16 mouse cellular contexts compared by ENCODE assay signal in genomic region chr6:117779020-117779419, GRCm38 (mm10).
DNase-seq lines count a peak whose midpoint lies in the region; ATAC-seq and TF ChIP-seq lines count a peak whose summit lies in the region.
"Had no signal": no experiment of that assay in that cellular context is flagged by ENCODE, and none has a peak within 500 bp of the region (broad histone marks: within the 10 kb centered on the region; RNA-seq: fewer than 3 reads in every experiment).

No protein-coding gene starts in this region.

- H3K4me1 ChIP-seq in heart, adult 2 months (ENCODE audit: control insufficient read depth, insufficient read depth, low read length), result peaks cover 10% of the 10 kb centered on the region
- H3K4me1 ChIP-seq in kidney, postnatal 0 days (replicated peaks; ENCODE audit: insufficient read depth, low read length), result no peaks in the 10 kb centered on the region
- H3K4me1 ChIP-seq: embryonic facial prominence, embryonic 12.5 days; forebrain, embryonic 15.5 days; heart, embryonic 13.5 days; hindbrain, embryonic 13.5 days; intestine, embryonic 15.5 days had no signal

- no peaks in the 10 kb centered on the region for H3K9me3 ChIP-seq in kidney, postnatal 0 days (replicated peaks; ENCODE audit: low read length)
- H3K9me3 ChIP-seq: embryonic facial prominence, embryonic 12.5 days; forebrain, embryonic 15.5 days; heart, embryonic 13.5 days; hindbrain, embryonic 13.5 days; intestine, embryonic 15.5 days had no signal

- H3K79me2 ChIP-seq in heart, adult 2 months (replicated peaks; ENCODE audit: control insufficient read depth, insufficient read depth, low read length), result no peaks in the 10 kb centered on the region

- intact Hi-C loops in heart, adult 2 months (cut with DNase I), result no loop called here

- WGBS in heart, adult 2 months, result 76% methylated on average over 7 of the region's 7 CpGs
- whole genome bisulfite sequencing in kidney, postnatal 0 days, result 85% methylated on average over 7 of the region's 7 CpGs

- H3K27me3 ChIP-seq in heart, adult 2 months (ENCODE audit: control insufficient read depth, insufficient read depth, low read length), result no peaks in the 10 kb centered on the region
- no peaks in the 10 kb centered on the region for H3K27me3 ChIP-seq in kidney, postnatal 0 days (ENCODE audit: insufficient read depth, low read length)
- H3K27me3 ChIP-seq: embryonic facial prominence, embryonic 12.5 days; forebrain, embryonic 15.5 days; heart, embryonic 13.5 days; hindbrain, embryonic 13.5 days; intestine, embryonic 15.5 days had no signal

- H3K4me3 ChIP-seq in heart, adult 2 months, result no peak overlapping the region
- H3K4me3 ChIP-seq in kidney, postnatal 0 days (replicated peaks; ENCODE audit: low read depth, low read length), result no peak overlapping the region
- H3K4me3 ChIP-seq: embryonic facial prominence, embryonic 12.5 days; forebrain, embryonic 15.5 days; heart, embryonic 13.5 days; hindbrain, embryonic 13.5 days; intestine, embryonic 15.5 days had no signal

- TF ChIP-seq EP300 in heart, adult 2 months (IDR thresholded peaks at IDR 0.05; ENCODE audit: insufficient read depth, low read depth, low read length), result no peak

- ATAC-seq in kidney, postnatal 0 days (replicated peaks; ENCODE audit: low FRiP score, low read depth), result no peak
- ATAC-seq: forebrain, embryonic 15.5 days; intestine, embryonic 15.5 days had no signal

- no peak overlapping the region for H3K4me2 ChIP-seq in kidney, postnatal 0 days (ENCODE audit: low read length)
- H3K4me2 ChIP-seq: embryonic facial prominence, embryonic 12.5 days; forebrain, embryonic 15.5 days; heart, embryonic 13.5 days; hindbrain, embryonic 13.5 days; intestine, embryonic 15.5 days had no signal

- DNase-seq in heart, adult 2 months, result no peak
- DNase-seq in heart, adult 8-10 months (ENCODE audit: low spot score), result no peak
- DNase-seq in kidney, postnatal 0 days (ENCODE audit: low spot score), result no peak
- DNase-seq in kidney, postnatal 4 days, result no peak
- DNase-seq in NIH3T3 (ENCODE audit: low read depth), result peak; percentile 1
- DNase-seq in brain, adult 2 months (ENCODE audit: low read depth, low spot score), result peak; percentile 15
- DNase-seq in retina, embryonic 14.5 days (ENCODE audit: low spot score), result no peak
- DNase-seq: adrenal gland, adult 8-10 months; cerebellum, adult 11-12 months; cerebellum, adult 9-10 months; cerebellum, postnatal 25 days had no signal

- H3K9ac ChIP-seq in heart, adult 2 months (ENCODE audit: low read depth, low read length), result peak overlapping the region; percentile 5; the same call in 1 of the 2 replicates
- H3K9ac ChIP-seq in kidney, postnatal 0 days (ENCODE audit: low read depth, low read length), result no peak overlapping the region
- H3K9ac ChIP-seq: embryonic facial prominence, embryonic 12.5 days; forebrain, embryonic 15.5 days; heart, embryonic 13.5 days; hindbrain, embryonic 13.5 days; intestine, embryonic 15.5 days had no signal

- H3K36me3 ChIP-seq in heart, adult 2 months (ENCODE audit: control insufficient read depth, insufficient read depth, low read length), result no peaks in the 10 kb centered on the region
- no peaks in the 10 kb centered on the region for H3K36me3 ChIP-seq in kidney, postnatal 0 days (ENCODE audit: insufficient read depth, low read length)
- H3K36me3 ChIP-seq: embryonic facial prominence, embryonic 12.5 days; forebrain, embryonic 15.5 days; heart, embryonic 13.5 days; hindbrain, embryonic 13.5 days; intestine, embryonic 15.5 days had no signal

- no peak for TF ChIP-seq CTCF in heart, adult 2 months (IDR thresholded peaks at IDR 0.05)
- TF ChIP-seq CTCF in kidney, postnatal 0 days (IDR thresholded peaks at IDR 0.05; ENCODE audit: low read depth), result no peak

- peak overlapping the region; percentile 81 for H3K27ac ChIP-seq in heart, adult 2 months
- H3K27ac ChIP-seq in kidney, postnatal 0 days, result peak overlapping the region; percentile 31; the same call in 1 of the 2 replicates
- H3K27ac ChIP-seq: embryonic facial prominence, embryonic 12.5 days; forebrain, embryonic 15.5 days; heart, embryonic 13.5 days; hindbrain, embryonic 13.5 days; intestine, embryonic 15.5 days had no signal

- no peak for TF ChIP-seq POLR2A in heart, adult 2 months (IDR thresholded peaks at IDR 0.05; ENCODE audit: insufficient read depth, low read depth, low read length)

Comparison
In these comparisons a context has a peak if more than half of its experiments do, and no peak if none do; other contexts are left out.
1. DNase-seq: peak in NIH3T3 (single experiment) and brain, adult 2 months (single experiment); none in heart, adult 2 months (0 of 2), heart, adult 8-10 months (single experiment), kidney, postnatal 0 days (single experiment), kidney, postnatal 4 days (0 of 2) and retina, embryonic 14.5 days (single experiment).